Mouse (Mus musculus): ENCODE measurements around the gene Lca5l. TPM values are rescaled to one million over a fixed set of nuclear protein-coding genes. Genes with fewer than 3 reads are reported as not detected.

Gene Lca5l
- total RNA-seq, 2 experiments from 2014 or later, result 1.6 to 1.7 TPM

DNA sequence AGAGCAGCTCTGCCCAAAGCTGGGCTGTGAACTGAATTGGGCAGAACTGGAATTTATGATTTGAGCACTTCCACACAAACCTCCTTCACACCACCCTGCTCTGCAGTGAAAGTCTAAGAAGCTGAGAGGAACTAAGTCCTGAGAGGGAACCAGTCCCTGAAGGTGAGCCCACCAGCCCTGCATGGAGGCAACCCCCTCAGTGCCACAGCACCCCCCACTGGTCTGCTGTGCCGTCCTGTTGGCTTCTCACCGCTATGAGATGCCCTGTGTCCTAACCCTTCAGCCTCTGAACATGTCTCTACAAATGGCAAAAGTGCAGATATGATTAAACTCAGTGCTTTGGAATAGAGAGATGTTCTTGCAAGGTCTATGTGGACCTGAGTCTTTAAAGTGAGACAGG, 79.3 kb downstream of the Lca5l start:
- no peak for DNase-seq

DNA sequence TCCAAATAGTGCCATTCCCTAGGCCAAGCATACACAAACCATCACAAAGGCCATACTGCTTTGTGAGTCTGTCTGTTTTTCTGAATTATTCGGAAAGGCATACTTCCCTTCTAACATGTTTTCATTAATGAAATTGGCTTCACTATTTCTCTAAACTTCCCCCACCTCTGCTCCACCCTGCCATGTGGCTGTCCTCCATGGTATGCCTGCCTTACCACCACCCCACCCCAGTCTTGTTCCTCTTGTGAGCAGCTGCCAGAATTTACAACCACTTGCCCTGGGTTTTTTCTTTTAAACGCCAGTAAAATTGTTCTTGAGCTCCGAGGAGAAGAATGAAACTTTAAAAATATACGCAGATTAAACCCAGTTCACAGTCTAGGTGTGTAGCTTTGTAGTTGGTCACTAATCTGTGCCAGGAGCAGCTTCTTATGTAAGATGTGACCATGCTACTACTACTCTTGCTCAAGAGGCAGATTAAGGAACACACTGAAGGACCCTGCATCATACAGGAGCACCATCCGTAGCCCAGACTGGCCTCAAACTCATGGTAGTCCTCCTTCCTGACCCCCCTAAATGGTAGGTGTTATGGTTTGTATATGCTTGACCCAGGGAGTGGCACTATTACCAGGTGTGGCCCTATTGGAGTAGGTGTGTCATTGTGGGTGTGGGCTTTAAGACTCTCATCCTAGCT, 81.3 kb downstream of the Lca5l start:
- DNase-seq, result no peak

DNA sequence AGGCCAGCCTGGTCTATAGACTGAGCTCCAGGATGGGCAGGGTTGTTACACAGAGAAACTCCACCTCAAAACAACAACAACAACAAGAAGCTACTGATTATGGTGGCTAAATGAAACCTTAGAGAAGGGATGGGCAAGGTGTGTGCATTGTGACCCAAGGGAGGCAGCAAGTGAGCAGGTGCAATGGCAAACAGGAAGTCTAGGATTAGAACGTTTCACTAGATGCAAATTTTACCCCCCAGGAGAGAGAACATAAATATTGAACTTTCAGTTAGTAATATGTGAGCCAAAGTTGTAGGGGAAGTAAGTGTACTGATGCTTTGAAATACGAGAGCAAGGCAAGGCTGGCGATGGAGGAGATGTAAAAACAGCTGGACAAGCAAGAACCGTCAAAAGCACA, 82.4 kb downstream of the Lca5l start:
- no peak for DNase-seq

Other genes with a start within 250 kb of the Lca5l start
- gene Psmg1, start 201.3 kb downstream of the Lca5l start, total RNA-seq (2021), result 10 to 100 TPM; 16.6 to 16.7 TPM
- gene Brwd1, start 109.7 kb downstream of the Lca5l start, total RNA-seq (2021), result 100 to 1,000 TPM; 138 to 140 TPM
- 10 to 100 TPM; 79.7 to 91.4 TPM for gene Hmgn1, start 64.5 kb downstream of the Lca5l start, total RNA-seq (2021)
- gene Wrb, start 46.9 kb downstream of the Lca5l start, total RNA-seq (2021), result 10 to 100 TPM; 70.8 to 73.3 TPM
- gene Sh3bgr, start 8.2 kb upstream of the Lca5l start, total RNA-seq (2021), result 1 to 10 TPM; 2.2 to 2.9 TPM
- gene B3galt5, start 43.5 kb upstream of the Lca5l start, total RNA-seq (2021), result 10 to 100 TPM; 48.7 to 57.1 TPM